ENCODE assay signal across 9 mouse cellular contexts in the genomic region with DNA sequence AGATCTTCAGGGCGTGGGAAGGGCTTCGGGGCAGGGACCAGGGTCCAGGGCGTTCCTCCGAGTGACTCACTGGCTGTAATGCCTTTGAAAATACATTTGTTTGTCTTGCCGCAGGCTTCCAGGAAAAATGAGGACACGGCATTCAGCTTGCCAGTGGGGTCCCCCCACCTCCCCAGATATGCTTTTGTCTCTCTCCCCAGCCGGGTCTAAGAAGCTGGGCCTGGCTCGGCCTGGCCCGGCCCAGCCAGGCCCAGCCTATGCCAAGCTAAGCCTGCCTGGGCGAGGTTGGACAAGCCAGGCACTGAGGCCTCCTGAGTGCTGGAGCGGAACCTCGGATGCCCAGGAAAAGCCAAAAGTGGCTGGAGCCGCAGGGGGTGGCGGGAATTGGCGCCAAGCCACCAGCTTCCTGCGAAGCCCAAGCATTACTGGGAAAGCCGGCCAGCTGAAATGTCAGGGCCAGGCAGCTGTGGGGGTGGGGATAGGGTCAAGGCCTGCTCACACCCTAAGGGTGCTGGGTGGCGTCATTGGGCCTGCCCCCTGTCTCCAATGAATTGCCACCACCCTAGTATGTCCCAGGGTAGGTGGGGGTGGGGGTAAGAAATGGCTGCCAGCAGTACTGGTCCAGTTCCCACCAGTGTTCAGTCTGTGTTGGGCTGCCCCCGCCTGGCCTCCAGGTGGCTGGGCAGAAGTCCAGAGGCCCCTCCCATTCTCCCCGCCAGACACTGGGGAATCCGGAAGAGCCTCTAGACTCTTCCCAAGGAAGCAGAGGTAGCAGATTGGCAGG.
A peak's percentile ranks its signal among the peaks of the same experiment; 100 is the strongest.
DNase-seq lines count a peak whose midpoint lies in the region; ATAC-seq lines count a peak whose summit lies in the region.
"Had no signal": no experiment of that assay in that cellular context is flagged by ENCODE, and none has a peak within 500 bp of the region (broad histone marks: within the 10 kb centered on the region; RNA-seq: fewer than 3 reads in every experiment).

No protein-coding gene starts in this region.

- H3K9ac ChIP-seq in neural tube, embryonic 11.5 days (ENCODE audit: low read length): no peak overlapping the region
- no peak overlapping the region for H3K9ac ChIP-seq in kidney, embryonic 14.5 days (ENCODE audit: low read depth, low read length)
- no peak overlapping the region for H3K9ac ChIP-seq in liver, embryonic 13.5 days

- WGBS in neural tube, embryonic 11.5 days: 76% methylated on average over 21 of the region's 21 CpGs
- 69% methylated on average over 21 of the region's 21 CpGs for WGBS in heart, embryonic 10.5 days
- 68% methylated on average over 21 of the region's 21 CpGs for WGBS in kidney, embryonic 14.5 days
- 76% methylated on average over 21 of the region's 21 CpGs for WGBS in liver, embryonic 13.5 days (ENCODE audit: insufficient replicate concordance)

- peaks cover 6% of the 10 kb centered on the region; the same call in 1 of the 2 replicates for H3K4me1 ChIP-seq in neural tube, embryonic 11.5 days (ENCODE audit: control insufficient read depth, insufficient read depth, low read length)
- H3K4me1 ChIP-seq in heart, embryonic 10.5 days: peaks cover 23% of the 10 kb centered on the region
- H3K4me1 ChIP-seq in kidney, embryonic 14.5 days (ENCODE audit: control insufficient read depth, insufficient read depth, low read length): peaks cover 4% of the 10 kb centered on the region; the same call in 1 of the 2 replicates
- H3K4me1 ChIP-seq in liver, embryonic 13.5 days (replicated peaks): peaks cover 9% of the 10 kb centered on the region; the same call in 1 of the 2 replicates

- H3K9me3 ChIP-seq in neural tube, embryonic 11.5 days (ENCODE audit: control insufficient read depth, low read length): no peaks in the 10 kb centered on the region
- H3K9me3 ChIP-seq in heart, embryonic 10.5 days: no peaks in the 10 kb centered on the region
- H3K9me3 ChIP-seq in kidney, embryonic 14.5 days (ENCODE audit: control insufficient read depth, low read length): no peaks in the 10 kb centered on the region
- no peaks in the 10 kb centered on the region for H3K9me3 ChIP-seq in liver, embryonic 13.5 days (replicated peaks)

- H3K27me3 ChIP-seq in neural tube, embryonic 11.5 days (ENCODE audit: control insufficient read depth, insufficient read depth, low read length): no peaks in the 10 kb centered on the region
- no peaks in the 10 kb centered on the region for H3K27me3 ChIP-seq in heart, embryonic 10.5 days (ENCODE audit: insufficient read depth, poor library complexity, severe bottlenecking)
- H3K27me3 ChIP-seq in kidney, embryonic 14.5 days (ENCODE audit: control insufficient read depth, insufficient read depth, low read length): no peaks in the 10 kb centered on the region
- no peaks in the 10 kb centered on the region for H3K27me3 ChIP-seq in liver, embryonic 13.5 days
- H3K27me3 ChIP-seq: CH12.LX had no signal

- H3K4me3 ChIP-seq in neural tube, embryonic 11.5 days (ENCODE audit: low read depth, low read length): no peak overlapping the region
- no peak overlapping the region for H3K4me3 ChIP-seq in heart, embryonic 10.5 days
- no peak overlapping the region for H3K4me3 ChIP-seq in kidney, embryonic 14.5 days (ENCODE audit: low read length)
- no peak overlapping the region for H3K4me3 ChIP-seq in liver, embryonic 13.5 days (replicated peaks)

- DNase-seq in neural tube, embryonic 11.5 days (ENCODE audit: low spot score): peak; percentile 49
- no peak for DNase-seq in neural tube, embryonic 10.5 days (ENCODE audit: extremely low spot score, low spot score)
- DNase-seq in fibroblast of lung, adult 2 months (ENCODE audit: low read depth): peak; percentile 94
- DNase-seq in heart, embryonic 10.5 days (ENCODE audit: low spot score): no peak
- DNase-seq in liver, embryonic 13.5 days: no peak
- peak; percentile 86 for DNase-seq in ovary, adult 18-20 months (ENCODE audit: low spot score)

- H3K4me2 ChIP-seq in neural tube, embryonic 11.5 days (ENCODE audit: low read depth): no peak overlapping the region
- H3K4me2 ChIP-seq in kidney, embryonic 14.5 days (replicated peaks; ENCODE audit: low read depth, low read length): no peak overlapping the region
- H3K4me2 ChIP-seq in liver, embryonic 13.5 days: no peak overlapping the region

- H3K27ac ChIP-seq in neural tube, embryonic 11.5 days (ENCODE audit: low read depth, low read length): no peak overlapping the region
- peak overlapping the region; percentile 71; the same call in 1 of the 2 replicates for H3K27ac ChIP-seq in heart, embryonic 10.5 days
- peak overlapping the region; percentile 3; the same call in 1 of the 2 replicates for H3K27ac ChIP-seq in kidney, embryonic 14.5 days (ENCODE audit: low read depth, low read length)
- no peak overlapping the region for H3K27ac ChIP-seq in liver, embryonic 13.5 days

- no peak for ATAC-seq in neural tube, embryonic 11.5 days (ENCODE audit: insufficient read depth, low FRiP score, low TSS enrichment)
- ATAC-seq in kidney, embryonic 14.5 days (ENCODE audit: low FRiP score, low TSS enrichment): peak; percentile 38; the same call in 1 of the 2 replicates
- ATAC-seq in liver, embryonic 13.5 days (ENCODE audit: low read depth): peak; percentile 30; the same call in 1 of the 2 replicates
- ATAC-seq in megakaryocyte, adult 5-6 weeks (ENCODE audit: poor library complexity, severe bottlenecking): no peak

- peaks cover 25% of the 10 kb centered on the region for H3K36me3 ChIP-seq in neural tube, embryonic 11.5 days (ENCODE audit: control insufficient read depth, insufficient read depth, low read length)
- H3K36me3 ChIP-seq in heart, embryonic 10.5 days: peaks cover 98% of the 10 kb centered on the region
- peaks cover 86% of the 10 kb centered on the region for H3K36me3 ChIP-seq in kidney, embryonic 14.5 days (ENCODE audit: control insufficient read depth, insufficient read depth, low read length)
- H3K36me3 ChIP-seq in liver, embryonic 13.5 days: peaks cover 79% of the 10 kb centered on the region

Comparison
In these comparisons a context has a peak if more than half of its experiments do, and no peak if none do; other contexts are left out.
1. DNase-seq: peak in neural tube, embryonic 11.5 days (single experiment), fibroblast of lung, adult 2 months (single experiment) and ovary, adult 18-20 months (single experiment); none in neural tube, embryonic 10.5 days (single experiment), heart, embryonic 10.5 days (single experiment) and liver, embryonic 13.5 days (single experiment).
2. ATAC-seq: peak in kidney, embryonic 14.5 days (single experiment) and liver, embryonic 13.5 days (single experiment); none in neural tube, embryonic 11.5 days (single experiment) and megakaryocyte, adult 5-6 weeks (single experiment).
3. H3K27ac ChIP-seq: peak in heart, embryonic 10.5 days (single experiment) and kidney, embryonic 14.5 days (single experiment); none in neural tube, embryonic 11.5 days (single experiment) and liver, embryonic 13.5 days (single experiment).